Mouse (Mus musculus) MEL (cell line): ENCODE results near the gene Cep63.

Experiments
- BHLHE40 ChIP-seq: IDR thresholded peaks from 2 replicates; pipeline ENCODE4 v1.6.1; 2012; ENCODE audit warnings: low read depth, mild to moderate bottlenecking, inconsistent platforms, low read length, improper control_type of control experiment, borderline replicate concordance
- CTCF ChIP-seq, 3 experiments: IDR thresholded peaks in 2 of 3; conservative IDR thresholded peaks in 1 of 3; 2 replicates each; pipeline ENCODE4 v1.5.1; 2011 to 2012; ENCODE audit warnings: low read length in 3 of 3, low read depth in 2 of 3, mild to moderate bottlenecking in 2 of 3, improper control_type of control experiment in 1 of 3, inconsistent platforms in 1 of 3, mixed read lengths in 1 of 3, moderate library complexity in 1 of 3; ENCODE audit not compliant: control insufficient read depth in 1 of 3, insufficient read depth in 1 of 3, poor library complexity in 1 of 3, severe bottlenecking in 1 of 3
- EP300 ChIP-seq, 2 experiments: IDR thresholded peaks; 2 replicates each; pipeline ENCODE4 v1.6.1; 2011; ENCODE audit warnings: improper control_type of control experiment in 2 of 2, low read length in 2 of 2, low read depth in 1 of 2, mild to moderate bottlenecking in 1 of 2
- GABPA ChIP-seq: IDR thresholded peaks from 2 replicates; pipeline ENCODE4 v1.6.1; 2012; ENCODE audit warnings: low read depth, mild to moderate bottlenecking, inconsistent platforms, low read length, improper control_type of control experiment, moderate library complexity
- MAX ChIP-seq: IDR thresholded peaks from 2 replicates; pipeline ENCODE4 v1.6.1; 2011; ENCODE audit warnings: low read length, improper control_type of control experiment
- NRF1 ChIP-seq: IDR thresholded peaks from 2 replicates; pipeline ENCODE4 v1.6.1; 2014; ENCODE audit warnings: low read depth, mild to moderate bottlenecking, inconsistent platforms, low read length, improper control_type of control experiment, moderate library complexity; ENCODE audit not compliant: poor library complexity, insufficient read depth, severe bottlenecking
- POLR2A ChIP-seq, 2 experiments: IDR thresholded peaks; 2 replicates each; pipeline ENCODE4 v1.6.1; 2011 to 2012; ENCODE audit warnings: low read length in 2 of 2, mild to moderate bottlenecking in 2 of 2, control low read depth in 1 of 2, improper control_type of control experiment in 1 of 2, low read depth in 1 of 2, moderate library complexity in 1 of 2; ENCODE audit not compliant: control insufficient read depth in 1 of 2, insufficient read depth in 1 of 2, poor library complexity in 1 of 2
- RCOR1 ChIP-seq: IDR thresholded peaks from 2 replicates; pipeline ENCODE4 v1.6.1; 2012; ENCODE audit warnings: low read depth, mild to moderate bottlenecking, inconsistent platforms, low read length, improper control_type of control experiment
- SMC3 ChIP-seq: IDR thresholded peaks from 2 replicates; pipeline ENCODE4 v1.6.1; 2011; ENCODE audit warnings: low read depth, low read length, improper control_type of control experiment
- ZNF384 ChIP-seq: IDR thresholded peaks from 2 replicates; pipeline ENCODE4 v1.6.1; 2012; ENCODE audit warnings: low read depth, mild to moderate bottlenecking, inconsistent platforms, low read length, improper control_type of control experiment

GRCm38 (mm10) chr9:102543761-102544115 lies 82.6 kb downstream of the Cep63 start:
- TF ChIP-seq NRF1 (no peak), CTCF (IDR thresholded peaks at IDR 0.05 in 2 of 3, conservative IDR thresholded peaks at IDR 0.05 in 1 of 3; ENCODE audit: control insufficient read depth in 1 of 3, insufficient read depth in 1 of 3, low read depth in 2 of 3, low read length in 3 of 3, poor library complexity in 1 of 3, severe bottlenecking in 1 of 3) (no peak), SMC3 (no peak), POLR2A (IDR thresholded peaks at IDR 0.05; ENCODE audit: control insufficient read depth in 1 of 2, insufficient read depth in 1 of 2, low read depth in 1 of 2, low read length in 2 of 2, poor library complexity in 1 of 2) (no peak), BHLHE40 (no peak), MAX (no peak), ZNF384 (no peak), EP300 (IDR thresholded peaks at IDR 0.05; ENCODE audit: low read depth in 1 of 2, low read length in 2 of 2) (no peak), GABPA (no peak), RCOR1 (no peak)
